Mouse (Mus musculus): ENCODE data around the gene Olfr460. TPM values are rescaled to one million over a fixed set of nuclear protein-coding genes. Genes with fewer than 3 reads are reported as not detected.

Olfr460 gene
- polyA plus RNA-seq (2015; fragmentation: Nextera tagmentation; extraction: Ambion mirVana) = not detected in 2 replicates

GRCm38 (mm10) chr6:40569187-40569586 is at the start of gene Olfr460:
Olfr460 (plus strand) TSS chr6:40569487.

GRCm38 (mm10) chr6:40554950-40555349 is 14.3 kb upstream of the Olfr460 start, which contains the start of gene Olfr461:
Olfr461 (minus strand) TSS chr6:40555050.

GRCm38 (mm10) chr6:40585645-40586044 is 16.4 kb downstream of the Olfr460 start, which contains the start of gene Clec5a:
Clec5a (minus strand) TSS chr6:40585821.

GRCm38 (mm10) chr6:40613260-40613852 is 44.1 kb downstream of the Olfr460 start, which contains the start of gene Tas2r138:
Tas2r138 (minus strand) TSS chr6:40613310.

Other genes starting within 250 kb of the Olfr460 start
- gene Agk, start 244.3 kb upstream of the Olfr460 start, polyA plus RNA-seq (2015; fragmentation: Nextera tagmentation; extraction: Ambion mirVana) = 22.4 and 32.5 TPM in 2 replicates
- gene E330009J07Rik, start 133.4 kb upstream of the Olfr460 start, polyA plus RNA-seq (2015; fragmentation: Nextera tagmentation; extraction: Ambion mirVana) = 4.5 and 7.0 TPM in 2 replicates
- not detected in 2 replicates for gene Wee2, start 130.4 kb upstream of the Olfr460 start, polyA plus RNA-seq (2015; fragmentation: Nextera tagmentation; extraction: Ambion mirVana)
- 191 and 199 TPM in 2 replicates for gene Ssbp1, start 98.1 kb upstream of the Olfr460 start, polyA plus RNA-seq (2015; fragmentation: Nextera tagmentation; extraction: Ambion mirVana)
- gene Tas2r137, start 78.3 kb upstream of the Olfr460 start, polyA plus RNA-seq (2015; fragmentation: Nextera tagmentation; extraction: Ambion mirVana) = not detected in 2 replicates
- gene Tas2r108, start 76.0 kb upstream of the Olfr460 start, polyA plus RNA-seq (2015; fragmentation: Nextera tagmentation; extraction: Ambion mirVana) = not detected in 2 replicates
- gene Prss37, start 50.0 kb upstream of the Olfr460 start, polyA plus RNA-seq (2015; fragmentation: Nextera tagmentation; extraction: Ambion mirVana) = not detected in 2 replicates
- gene Olfr461, start 14.4 kb upstream of the Olfr460 start, polyA plus RNA-seq (2015; fragmentation: Nextera tagmentation; extraction: Ambion mirVana) = not detected in 2 replicates
- gene Clec5a, start 16.3 kb downstream of the Olfr460 start, polyA plus RNA-seq (2015; fragmentation: Nextera tagmentation; extraction: Ambion mirVana) = 2.2 and 2.9 TPM in 2 replicates
- gene Tas2r138, start 43.8 kb downstream of the Olfr460 start, polyA plus RNA-seq (2015; fragmentation: Nextera tagmentation; extraction: Ambion mirVana) = not detected in 2 replicates
- gene Mgam, start 59.3 kb downstream of the Olfr460 start, polyA plus RNA-seq (2015; fragmentation: Nextera tagmentation; extraction: Ambion mirVana) = 0.29 and 0.57 TPM in 2 replicates

All from adrenal gland, postnatal 0 days (tissue).